Mouse (Mus musculus) spleen, postnatal 14 days (tissue): ENCODE data around the gene AU022252.

ENCODE experiments used
- DNase-seq, 2 experiments: peaks; one replicate each; pipeline ENCODE4 v3.0.0; 2021 to 2022; ENCODE audit warnings: low spot score in 2 of 2

AU022252 gene

GRCm38 (mm10) chr4:119244468-119245240 lies 12.1 kb upstream of the AU022252 start:
- no peak for DNase-seq

GRCm38 (mm10) chr4:119242571-119242970 lies 10.1 kb upstream of the AU022252 start:
- no peak for DNase-seq

GRCm38 (mm10) chr4:119241664-119242063 lies 9.2 kb upstream of the AU022252 start:
- DNase-seq, result peak in 1 of 2 experiments; percentile 18

- DNase-seq, result peak in 1 of 2 experiments; percentile 14
Observed at GRCm38 (mm10) chr4:119239181-119239682, 6.7 kb upstream of the AU022252 start.

- no peak for DNase-seq
Observed at GRCm38 (mm10) chr4:119238661-119239060, 6.1 kb upstream of the AU022252 start.

GRCm38 (mm10) chr4:119234348-119234747 lies 1.8 kb upstream of the AU022252 start:
- no peak for DNase-seq

GRCm38 (mm10) chr4:119233256-119233901 lies 867 bp upstream of the AU022252 start:
- no peak for DNase-seq

GRCm38 (mm10) chr4:119226751-119227150 lies 5.8 kb downstream of the AU022252 start:
- no peak for DNase-seq

- DNase-seq, result no peak
Observed at GRCm38 (mm10) chr4:119225719-119226118, 6.8 kb downstream of the AU022252 start.

- DNase-seq, result no peak
Observed at GRCm38 (mm10) chr4:119224534-119224933, 8.0 kb downstream of the AU022252 start.

- DNase-seq, result peak in 1 of 2 experiments; percentile 10
Observed at GRCm38 (mm10) chr4:119223696-119224095, 8.8 kb downstream of the AU022252 start.

GRCm38 (mm10) chr4:119218169-119218568 lies 14.3 kb downstream of the AU022252 start, which contains the start of gene Tmem269:
TSS of gene Tmem269 (minus strand) at chr4:119218217.
- no peak for DNase-seq

- DNase-seq, result no peak
Observed at GRCm38 (mm10) chr4:119216667-119217066, 15.8 kb downstream of the AU022252 start.

GRCm38 (mm10) chr4:119204672-119205071 lies 27.8 kb downstream of the AU022252 start:
- peak; percentile 48 to 65 for DNase-seq

GRCm38 (mm10) chr4:119198105-119198504 lies 34.4 kb downstream of the AU022252 start:
- DNase-seq, result no peak

- DNase-seq, result no peak
Observed at GRCm38 (mm10) chr4:119195582-119196320, 36.8 kb downstream of the AU022252 start.

GRCm38 (mm10) chr4:119194909-119195581 lies 37.5 kb downstream of the AU022252 start, which contains the start of gene Svbp:
TSS of gene Svbp (plus strand) at chr4:119195306.
- peak; percentile 87 to 90 for DNase-seq

- no peak for DNase-seq
Observed at GRCm38 (mm10) chr4:119192757-119193156, 39.8 kb downstream of the AU022252 start.

GRCm38 (mm10) chr4:119191273-119191672 lies 41.2 kb downstream of the AU022252 start:
- DNase-seq, result no peak

GRCm38 (mm10) chr4:119190618-119191017 lies 41.9 kb downstream of the AU022252 start:
- DNase-seq, result peak in 1 of 2 experiments; percentile 39

GRCm38 (mm10) chr4:119189864-119190263 lies 42.6 kb downstream of the AU022252 start, which contains the start of gene Ermap:
TSS of gene Ermap (minus strand) at chr4:119190011.
- peak; percentile 43 to 57 for DNase-seq
